Mouse (Mus musculus) MEL-GATA-1-ER (cell line): ENCODE results near the gene Usp29.
"Not testable (repeated sequence)": the region's sequence is repeated elsewhere in the genome, so short reads cannot be mapped to it uniquely, and the experiment has no call there.

ENCODE experiments used
- DNase-seq: peaks from one replicate; pipeline ENCODE4 v3.0.0-alpha.2; 2012; ENCODE audit warnings: low read depth; ENCODE audit errors: extremely low read depth

Usp29 gene

DNA sequence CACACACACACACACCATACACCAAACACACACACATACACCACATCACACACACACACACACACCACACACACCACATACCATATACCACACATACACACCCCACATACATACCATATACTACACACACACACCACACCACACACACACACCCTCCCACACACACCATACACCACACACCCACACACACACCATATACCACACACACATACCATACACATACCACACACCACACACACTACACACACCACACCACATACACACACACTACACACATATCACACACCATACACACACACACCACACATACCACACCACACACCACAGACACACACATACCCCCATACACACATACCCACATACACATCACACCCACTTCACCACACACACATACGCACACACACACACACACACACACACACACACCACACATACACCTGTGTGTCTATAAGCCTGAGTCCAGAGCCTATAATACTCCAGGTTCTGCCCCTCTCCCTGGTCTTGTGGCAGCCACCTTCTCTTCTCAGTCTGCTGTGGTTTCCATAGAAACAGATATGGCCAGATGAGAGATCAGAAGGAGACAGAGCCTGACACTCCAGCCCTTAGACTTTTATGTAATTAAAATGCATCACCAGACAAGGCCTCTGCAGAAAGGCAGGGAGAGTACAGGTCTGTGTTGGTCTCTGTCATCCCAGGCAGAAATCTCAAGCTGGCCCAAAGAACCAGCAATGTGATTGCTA, 188.9 kb downstream of the Usp29 start:
- no peak for DNase-seq

DNA sequence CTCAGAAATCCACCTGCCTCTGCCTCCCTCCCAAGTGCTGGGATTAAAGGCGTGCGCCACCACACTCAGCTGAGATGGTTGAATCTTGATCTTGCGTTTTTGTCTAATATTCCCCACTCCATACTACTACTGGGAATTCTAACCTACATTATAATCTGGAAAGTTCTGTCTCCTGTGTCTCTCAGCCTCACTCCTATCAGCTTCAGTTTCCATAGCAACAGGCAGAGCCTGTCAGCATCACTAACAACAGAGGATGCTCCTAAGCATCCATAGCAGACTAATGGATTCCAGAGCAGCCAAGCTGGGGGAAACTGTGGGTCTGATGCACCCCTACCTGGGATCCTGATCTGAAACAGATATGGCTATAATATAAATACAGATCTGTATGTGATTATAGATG, 193.1 kb downstream of the Usp29 start:
- DNase-seq = no peak

DNA sequence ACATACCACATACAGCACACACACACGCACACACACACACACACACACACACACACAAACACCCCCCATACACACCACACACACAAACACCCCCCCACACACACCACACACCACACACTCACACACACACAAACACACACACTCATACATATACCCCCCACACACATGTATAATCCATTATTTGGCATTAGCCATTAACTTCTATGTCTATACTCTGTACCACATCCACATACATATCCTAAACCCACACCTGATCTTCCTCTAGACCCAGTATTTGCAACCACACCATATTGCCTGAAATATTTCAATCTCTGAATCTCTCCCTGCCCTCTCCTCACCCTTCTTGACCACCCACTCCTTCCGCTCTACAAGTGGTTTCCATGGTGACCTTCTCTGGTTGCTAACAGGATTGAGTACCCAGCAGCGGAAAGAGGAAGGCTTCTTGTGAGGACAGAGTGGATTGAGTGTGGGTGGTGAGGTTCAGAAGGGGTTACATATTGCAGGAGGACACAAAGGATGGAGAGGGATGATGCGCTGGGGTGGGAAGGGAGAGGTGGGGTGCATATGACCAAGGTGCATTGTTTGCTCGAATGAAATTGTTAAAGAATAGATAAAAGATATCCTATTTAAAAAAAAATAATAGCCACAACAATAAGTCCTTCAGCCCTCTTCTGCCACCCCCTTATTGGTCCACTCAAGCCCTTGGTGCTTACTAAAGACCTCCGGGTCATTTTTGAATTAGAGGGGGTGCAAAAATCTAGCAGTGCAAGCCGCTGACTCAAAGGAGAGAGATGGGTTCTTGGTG, 195.8 kb downstream of the Usp29 start:
- DNase-seq = no peak

DNA sequence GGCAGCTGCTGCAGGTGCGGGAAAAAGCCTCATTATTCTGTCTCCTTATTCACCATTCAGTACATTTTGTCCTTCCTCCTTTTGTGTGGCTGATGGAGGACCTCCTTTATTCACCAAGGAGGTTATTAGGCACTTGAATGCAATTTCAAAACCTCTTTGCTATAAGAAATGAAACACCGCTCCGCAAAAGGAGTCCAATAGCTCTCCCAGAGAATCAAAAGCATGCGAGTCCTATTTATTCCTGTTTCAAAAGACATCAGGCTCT, 196.3 kb downstream of the Usp29 start:
- DNase-seq = no peak

DNA sequence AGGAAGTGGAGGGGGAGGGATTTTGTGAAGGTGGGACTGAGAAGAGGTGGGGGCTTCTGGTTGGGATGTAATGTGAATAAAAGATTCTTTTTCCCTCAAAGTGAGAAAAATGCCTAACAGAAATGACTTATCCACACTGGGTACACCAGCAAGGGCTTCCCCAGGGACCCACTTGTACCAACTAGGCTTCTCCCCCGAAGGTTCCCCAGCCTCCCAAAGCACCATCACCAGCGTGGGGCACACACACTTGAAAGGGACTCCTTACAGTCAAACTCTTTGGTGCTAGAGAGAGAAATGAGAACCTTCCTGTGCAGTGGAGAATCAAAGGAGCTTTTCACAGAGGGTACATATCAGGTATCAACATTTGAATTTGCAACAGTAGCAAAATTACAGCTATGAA, 198.9 kb downstream of the Usp29 start:
- no peak for DNase-seq

DNA sequence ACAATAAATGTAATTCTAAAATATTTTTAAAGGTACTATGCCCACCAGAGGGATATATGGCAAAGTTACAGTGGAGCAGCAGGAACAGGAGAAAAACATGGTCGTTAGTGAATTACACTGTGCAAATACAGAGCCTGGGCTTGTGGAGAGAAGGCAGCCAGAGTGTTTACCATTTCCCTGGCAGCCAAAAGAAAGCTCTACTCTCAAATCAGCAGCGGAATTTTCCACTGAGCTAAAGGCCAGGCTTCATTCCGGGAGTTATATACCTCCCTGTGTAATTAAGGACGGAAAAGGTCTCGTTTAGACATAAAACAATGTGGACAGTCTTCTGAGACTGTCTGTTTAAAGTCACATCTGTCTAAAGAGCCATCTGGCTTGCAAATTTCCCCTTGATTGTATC, 204.4 kb downstream of the Usp29 start:
- no peak for DNase-seq

DNA sequence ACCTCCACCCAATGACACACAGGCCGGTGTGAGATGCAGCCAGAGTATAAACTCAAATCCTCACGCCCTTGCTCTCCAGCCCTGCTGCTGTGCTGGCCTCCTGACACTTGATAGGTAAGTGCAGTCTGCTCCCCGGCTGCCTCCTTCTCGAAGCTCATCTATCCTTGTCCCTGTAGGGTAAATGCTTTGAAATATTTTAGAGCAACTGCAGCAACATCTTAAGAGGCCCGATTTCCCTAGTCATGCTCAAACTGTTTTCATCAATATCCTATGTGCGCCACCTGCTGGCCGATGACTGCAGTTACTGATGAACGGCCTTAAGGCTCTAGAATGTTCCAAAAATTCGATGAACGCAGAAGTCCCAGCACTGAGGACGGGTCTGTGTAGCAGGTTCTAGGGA, 206.7 kb downstream of the Usp29 start:
- DNase-seq = peak; percentile 24

DNA sequence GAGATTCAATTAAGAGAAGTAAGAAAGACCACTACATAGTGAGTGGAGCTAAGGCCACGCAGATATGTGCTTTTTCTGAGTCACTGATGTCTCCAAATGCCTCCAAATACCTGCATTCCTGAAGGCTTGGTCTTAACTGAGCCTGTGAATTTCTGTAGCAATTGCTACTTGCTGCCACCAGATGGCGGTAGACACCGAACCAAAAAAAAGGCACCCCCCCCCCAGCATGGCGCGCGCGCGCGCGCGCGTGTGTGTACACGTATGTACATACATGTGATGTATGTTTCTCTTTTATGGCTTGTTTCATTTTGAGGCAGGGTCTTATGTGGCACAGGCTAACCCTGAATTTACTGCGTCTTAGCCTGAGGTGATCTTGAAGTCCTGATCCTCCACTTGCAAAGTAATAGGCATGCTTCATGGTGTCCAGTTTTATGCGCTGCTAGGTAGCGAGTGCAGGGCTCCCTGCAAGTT, 210.4 kb downstream of the Usp29 start:
- DNase-seq = no peak

DNA sequence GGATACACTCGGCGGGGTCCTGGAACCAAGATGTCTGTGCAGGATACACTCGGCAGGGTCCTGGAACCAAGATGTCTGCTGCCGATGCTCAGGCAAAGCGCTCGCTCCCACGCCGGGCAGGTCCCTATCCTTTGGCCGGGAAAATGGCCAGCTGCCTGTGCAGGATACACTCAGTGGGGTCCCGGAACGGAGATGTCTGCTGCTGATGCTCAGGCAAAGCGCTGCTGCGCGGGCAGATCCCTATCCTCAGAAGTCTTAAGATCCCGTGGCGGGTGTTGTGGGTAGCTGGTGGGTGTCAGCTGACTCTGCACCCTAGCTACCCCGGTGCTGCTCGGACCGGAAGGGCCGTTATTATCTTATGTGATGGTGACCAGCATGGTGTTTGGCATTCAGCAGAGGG, 217.7 kb downstream of the Usp29 start:
- not testable (repeated sequence) for DNase-seq

DNA sequence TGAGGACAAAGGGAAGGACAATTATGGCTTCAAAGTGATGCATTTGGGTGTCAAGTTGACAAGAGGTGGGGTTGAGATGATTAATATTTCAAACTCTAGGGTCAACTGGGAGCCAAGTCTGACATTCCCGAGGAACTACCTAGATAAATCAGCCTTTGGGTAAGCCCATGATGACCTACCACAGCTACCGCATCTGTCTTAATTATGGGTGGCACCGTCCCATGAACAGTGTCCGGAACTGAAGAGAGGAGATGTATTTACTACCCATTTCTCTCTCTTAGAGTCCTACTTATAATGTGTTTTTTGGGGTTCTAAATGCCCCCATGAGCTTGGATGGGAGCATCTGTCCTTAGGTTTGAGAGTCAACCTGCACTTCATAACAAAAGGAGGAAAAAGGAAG, 226.2 kb downstream of the Usp29 start:
- no peak for DNase-seq

DNA sequence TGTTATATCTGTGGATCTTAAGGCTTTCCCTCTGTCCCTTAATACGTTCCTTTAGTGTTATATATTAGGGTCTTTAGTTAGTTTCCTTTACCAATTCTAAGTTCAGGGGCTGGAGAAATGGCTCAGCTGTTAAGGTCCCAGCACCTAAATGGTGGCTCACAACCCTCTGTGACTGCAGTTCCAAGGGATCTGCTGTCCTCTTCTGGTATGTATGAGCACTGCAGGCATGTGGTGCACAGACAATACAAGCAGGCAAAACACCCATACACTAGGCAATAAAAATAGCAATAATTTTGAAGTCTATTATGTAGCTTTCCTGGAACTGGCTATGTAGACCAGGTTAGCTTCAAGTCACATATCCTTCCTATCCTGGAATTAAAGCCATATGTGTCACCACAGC, 228.2 kb downstream of the Usp29 start:
- no peak for DNase-seq

DNA sequence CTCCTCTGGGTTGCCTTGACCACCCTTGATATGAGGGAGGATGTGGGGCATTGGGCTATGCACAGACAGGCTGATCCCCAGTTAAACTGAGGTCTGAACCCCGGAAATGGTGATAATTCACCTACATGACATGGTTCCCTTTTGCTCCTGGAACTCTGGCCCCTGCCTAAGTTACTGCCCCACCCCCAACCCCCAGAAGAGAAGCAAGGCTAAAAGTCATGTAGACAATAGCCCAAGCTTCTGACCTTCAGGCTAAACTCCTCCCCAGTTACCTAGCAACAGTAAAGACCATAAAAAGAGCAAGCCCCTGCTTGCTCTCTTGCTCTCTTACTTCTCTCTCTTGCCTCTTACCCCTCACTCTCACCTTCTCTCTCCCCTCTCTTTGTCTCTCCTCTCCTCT, 243.2 kb downstream of the Usp29 start:
- no peak for DNase-seq

DNA sequence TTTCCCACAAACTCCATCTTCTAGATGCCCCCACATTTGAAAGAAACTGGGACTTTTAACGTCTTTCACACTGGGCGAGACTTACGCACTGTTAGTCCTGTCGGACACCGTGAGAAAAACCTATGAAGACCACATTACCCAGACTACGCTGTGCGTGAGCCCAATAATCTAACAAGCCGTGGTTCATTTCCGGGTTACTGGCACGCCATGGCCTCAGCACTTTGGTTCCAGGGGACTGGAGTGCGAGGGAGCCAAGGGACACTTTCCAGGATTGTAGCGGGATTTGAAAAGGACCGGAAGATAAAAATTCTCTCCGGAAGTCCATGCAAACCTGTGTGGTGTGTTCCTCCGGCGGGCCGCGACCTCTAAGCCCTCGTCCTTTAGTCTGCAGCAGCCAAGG, 246.5 kb downstream of the Usp29 start:
- DNase-seq = no peak

DNA sequence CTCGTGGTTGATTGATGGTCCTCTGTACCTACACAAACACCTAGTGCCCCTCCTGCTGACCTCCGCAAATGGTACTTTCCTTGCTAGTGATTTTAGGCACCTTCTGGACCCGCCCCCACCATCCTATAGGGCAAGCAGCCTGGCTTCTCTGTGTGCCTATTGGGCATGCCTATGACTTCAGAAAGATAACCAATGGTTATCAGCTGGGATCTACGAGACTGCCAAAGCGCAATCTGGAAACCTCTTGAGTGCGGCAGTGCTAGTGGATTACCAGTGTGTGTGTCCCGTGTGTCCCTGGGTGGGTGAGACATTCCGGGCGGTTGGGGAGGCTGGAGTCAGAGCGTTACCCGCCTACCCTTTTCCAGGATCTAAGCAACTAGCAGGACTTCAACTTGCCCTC, 264.9 kb downstream of the Usp29 start, which contains the start of gene Aurkc:
TSS of gene Aurkc (plus strand) at position 50 of the 400 bp plus-strand sequence.
- not testable (repeated sequence) for DNase-seq

DNA sequence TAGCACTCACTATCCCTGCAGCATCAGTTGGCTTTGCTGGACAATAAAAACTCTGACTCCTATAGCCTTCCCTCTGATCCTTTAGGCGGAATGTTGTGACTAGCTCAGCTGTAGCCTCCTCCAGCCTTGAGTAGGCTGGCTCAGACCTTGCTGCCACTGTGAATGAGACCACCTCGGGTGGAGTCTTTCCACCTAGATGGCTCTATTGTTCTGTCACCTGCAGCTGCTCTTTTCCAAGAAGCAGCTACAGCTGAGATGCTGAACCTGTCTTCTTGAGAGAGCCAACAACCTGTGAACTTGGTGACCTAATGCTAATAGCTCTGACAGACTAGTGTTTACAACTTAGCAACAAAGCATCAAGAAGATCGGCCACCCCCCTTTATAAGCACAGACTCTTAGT, 268.5 kb downstream of the Usp29 start:
- not testable (repeated sequence) for DNase-seq

DNA sequence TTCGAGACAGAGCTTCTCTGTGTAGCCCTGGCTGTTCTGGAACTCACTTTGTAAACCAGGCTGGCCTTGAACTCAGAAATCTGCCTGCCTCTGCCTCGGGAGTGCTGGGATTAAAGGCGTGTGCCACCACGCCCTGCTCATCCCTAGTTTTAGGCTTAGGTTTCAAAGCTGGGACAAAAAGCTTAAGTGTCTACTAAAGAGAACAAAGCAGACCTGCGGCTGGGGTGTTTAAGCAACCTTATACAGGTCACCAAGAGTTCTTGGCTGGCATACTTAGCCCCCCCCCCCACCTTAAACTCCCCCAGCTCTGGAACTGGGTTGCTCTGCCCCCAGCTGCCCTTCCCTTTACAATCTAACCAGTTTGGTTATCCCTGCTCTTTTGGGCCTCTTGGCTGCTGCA, 275.1 kb downstream of the Usp29 start:
- DNase-seq = not testable (repeated sequence)
